Mouse (Mus musculus): ENCODE measurements around the gene Limch1.
A peak's percentile ranks its signal among the peaks of the same experiment; 100 is the strongest.

Limch1 gene

GRCm38 (mm10) chr5:66747761-66748430 is 2.3 kb downstream of the Limch1 start:
- DNase-seq = no peak

GRCm38 (mm10) chr5:66748448-66749115 is 3.0 kb downstream of the Limch1 start:
- peak; percentile 52 for DNase-seq

- DNase-seq = no peak
Measured at GRCm38 (mm10) chr5:66750641-66751040, 5.0 kb downstream of the Limch1 start.

DNA sequence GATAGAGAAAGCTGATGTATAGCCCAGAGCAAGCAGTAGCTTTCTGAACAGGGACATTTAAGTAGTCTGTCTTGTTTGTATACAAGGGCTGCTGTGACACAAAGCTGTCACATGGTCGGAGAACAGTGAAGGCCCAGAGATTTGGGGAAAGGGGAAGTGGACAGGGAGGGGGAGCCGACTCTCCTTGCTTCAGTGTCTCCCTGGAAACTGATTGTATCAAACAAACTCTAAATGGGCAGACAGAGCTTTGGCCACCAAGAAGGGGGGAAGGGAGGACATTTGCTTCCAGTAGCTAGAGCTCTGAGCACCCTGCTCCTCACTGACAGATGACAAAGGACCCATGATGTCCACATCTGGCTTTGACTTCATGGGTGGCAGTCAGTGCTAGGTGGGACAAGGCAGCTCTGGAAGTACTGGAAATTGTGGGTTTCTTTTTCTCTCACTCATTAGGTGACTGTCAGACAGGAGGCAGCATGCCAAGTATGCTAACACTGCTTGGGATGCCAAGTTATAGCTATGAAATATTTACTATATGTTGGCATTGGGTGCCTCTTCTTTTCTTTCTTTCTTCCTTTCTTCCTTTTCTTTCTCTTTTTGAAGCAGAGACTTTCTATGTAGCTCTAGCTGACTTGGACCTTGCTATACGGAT is 5.8 kb downstream of the Limch1 start:
- no peak for DNase-seq

- no peak for DNase-seq
Measured at GRCm38 (mm10) chr5:66753620-66754019, 8.0 kb downstream of the Limch1 start.

DNA sequence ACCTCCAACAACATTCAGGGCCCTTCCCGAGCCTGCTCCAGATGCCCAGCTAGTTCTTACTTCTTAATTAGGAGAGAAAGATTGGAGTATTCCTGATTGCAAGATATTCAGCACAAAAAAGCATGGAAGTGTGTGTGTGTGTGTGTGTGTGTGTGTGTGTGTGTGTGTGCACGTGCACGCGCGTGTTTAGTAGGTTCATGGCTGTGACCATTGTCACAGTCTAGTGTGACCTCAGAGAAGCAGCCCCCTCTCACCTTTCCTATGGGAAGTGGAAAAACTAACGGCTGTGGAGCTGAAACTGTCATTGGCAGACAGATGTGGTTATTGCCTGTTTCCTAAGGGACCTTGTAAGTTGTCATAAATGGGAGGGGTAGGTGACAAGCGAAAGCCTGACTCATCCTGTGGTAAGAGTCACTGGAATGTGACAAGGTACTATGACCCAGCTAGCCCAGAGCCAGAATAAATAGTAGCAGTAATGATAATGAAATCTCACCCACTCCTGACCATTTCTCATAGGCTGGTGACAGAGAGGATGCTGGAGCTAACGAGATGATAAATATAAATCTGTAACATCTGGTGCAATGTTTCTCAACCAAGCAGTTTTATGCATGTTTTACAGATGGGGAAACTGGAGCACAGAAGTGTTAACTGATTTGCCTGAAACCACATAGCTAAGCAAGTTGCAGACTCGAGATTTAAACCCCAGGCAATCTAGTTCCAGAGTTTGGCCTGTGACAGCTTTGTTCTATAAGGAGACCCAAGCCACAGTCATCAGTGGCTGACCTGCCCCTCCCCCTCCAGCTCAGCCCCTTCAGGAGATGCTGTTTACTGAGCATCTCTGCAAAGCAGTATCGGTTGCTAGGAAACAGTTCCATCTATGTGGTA is 11.4 kb downstream of the Limch1 start:
- DNase-seq = no peak

- no peak for DNase-seq
Measured at GRCm38 (mm10) chr5:66757706-66758237, 12.1 kb downstream of the Limch1 start.

DNA sequence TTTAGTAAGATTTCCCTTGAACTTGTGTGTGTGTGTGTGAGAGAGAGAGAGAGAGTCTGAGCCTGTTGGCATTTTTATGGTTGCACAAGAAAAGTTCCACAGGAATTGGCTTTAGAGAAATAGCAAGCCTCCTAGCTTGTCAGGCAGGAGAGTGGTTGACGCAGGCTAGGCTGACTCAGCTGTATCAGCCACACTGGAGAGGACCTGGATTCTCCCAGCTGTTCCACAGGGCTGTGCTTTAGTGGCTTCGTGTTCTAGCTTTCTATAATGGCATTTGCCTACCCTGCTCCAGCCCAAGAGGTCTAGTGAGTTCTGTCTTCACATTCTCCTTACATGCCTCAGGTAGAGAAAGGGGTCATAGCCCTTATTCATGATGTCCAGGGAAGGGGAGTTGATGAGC is 13.7 kb downstream of the Limch1 start:
- DNase-seq = no peak

GRCm38 (mm10) chr5:66760747-66761146 is 15.1 kb downstream of the Limch1 start:
- no peak for DNase-seq

DNA sequence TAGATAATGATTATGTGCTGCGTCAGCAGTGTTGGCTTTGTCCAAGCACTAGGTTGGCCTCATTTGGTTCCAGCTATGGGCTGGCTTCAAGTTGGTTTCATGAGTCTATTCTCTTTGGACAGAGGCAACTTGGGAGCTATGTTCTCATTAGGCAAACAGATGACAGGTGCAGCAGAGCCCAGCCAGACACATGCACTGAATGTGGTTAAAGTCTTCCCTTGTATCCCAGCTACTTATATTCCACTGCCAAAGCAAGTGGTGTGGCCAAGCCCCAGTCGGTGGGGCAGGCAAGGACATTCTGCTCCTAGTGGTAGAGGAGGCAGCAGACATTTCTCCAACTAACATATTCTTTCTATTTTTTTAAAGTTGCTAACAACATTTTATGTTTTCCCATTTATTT is 16.4 kb downstream of the Limch1 start:
- no peak for DNase-seq

- no peak for DNase-seq
Measured at GRCm38 (mm10) chr5:66764129-66764528, 18.5 kb downstream of the Limch1 start.

DNA sequence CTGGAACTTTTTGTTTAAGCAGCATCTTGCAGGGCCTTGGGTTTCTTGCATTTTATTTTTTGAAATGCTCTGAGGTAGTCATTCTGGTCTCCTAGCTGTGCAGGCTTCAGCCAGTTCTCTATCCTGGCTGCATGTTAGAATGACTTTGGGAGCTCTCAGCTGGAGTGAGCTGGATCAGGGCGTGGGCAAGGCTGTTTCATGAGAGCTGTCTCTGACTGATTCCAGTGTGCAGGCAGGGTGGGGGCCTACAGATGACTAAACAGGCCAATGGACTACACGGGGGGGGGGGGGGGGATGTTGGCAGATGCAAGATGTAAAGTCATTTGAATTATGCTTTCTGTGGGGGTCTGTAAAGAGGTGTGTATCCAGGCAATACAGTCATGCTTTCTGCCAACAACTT is 20.3 kb downstream of the Limch1 start:
- no peak for DNase-seq

GRCm38 (mm10) chr5:66768034-66768433 is 22.4 kb downstream of the Limch1 start:
- no peak for DNase-seq

DNA sequence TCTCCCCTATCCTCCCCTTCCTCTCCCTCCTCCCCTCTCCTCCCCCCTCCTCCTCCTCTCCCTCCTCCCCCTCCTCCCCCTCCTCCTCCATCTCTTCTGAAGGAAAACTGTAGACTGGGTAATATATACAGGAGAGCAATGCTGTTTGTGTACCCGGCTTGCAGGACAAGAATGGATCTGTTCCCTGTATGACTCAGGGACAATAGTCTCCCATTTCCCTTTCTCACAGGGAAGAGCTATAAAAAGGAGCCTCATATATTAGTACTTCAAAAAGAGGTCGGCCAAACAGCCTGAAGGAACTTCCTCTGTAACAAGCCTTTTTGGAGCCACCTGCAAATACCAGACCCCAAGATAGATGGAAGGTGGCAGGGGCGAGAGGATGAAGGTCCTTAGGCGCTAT is 23.4 kb downstream of the Limch1 start:
- DNase-seq = no peak

- DNase-seq = no peak
Measured at GRCm38 (mm10) chr5:66769558-66769957, 23.9 kb downstream of the Limch1 start.

DNA sequence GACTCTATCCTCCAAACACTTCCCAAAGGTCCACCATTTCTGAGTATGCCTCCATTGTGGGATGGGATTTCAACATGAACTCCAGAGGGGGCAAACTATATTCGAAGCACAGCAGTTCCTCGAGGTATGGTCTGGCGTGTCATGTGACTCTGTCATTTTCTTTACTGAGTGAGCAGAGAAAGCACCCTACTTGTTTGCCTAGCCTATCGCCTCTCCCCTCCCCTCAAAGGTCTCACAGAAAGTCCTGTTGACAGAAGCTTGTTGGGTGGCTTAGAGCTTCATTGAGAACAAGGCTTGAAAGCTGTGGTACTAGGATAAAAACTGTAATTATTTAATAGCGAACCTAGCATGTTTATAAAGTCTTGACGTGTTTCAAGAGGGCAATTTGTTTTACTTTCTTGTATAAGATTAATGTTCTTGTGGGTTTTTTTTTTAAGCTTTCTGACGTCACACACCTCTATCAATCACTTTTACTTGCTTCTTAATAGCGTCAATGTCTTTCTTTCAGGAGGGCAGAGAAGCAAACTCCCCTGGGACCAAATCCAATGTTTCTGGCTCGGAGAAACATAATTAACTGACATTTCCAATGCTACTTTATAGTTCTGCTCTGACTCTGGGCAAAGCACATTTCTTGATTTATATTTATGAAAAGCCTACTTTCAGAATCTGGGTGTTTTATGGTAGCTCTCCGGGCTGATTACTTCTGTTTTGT is 32.5 kb downstream of the Limch1 start:
- DNase-seq = no peak

DNA sequence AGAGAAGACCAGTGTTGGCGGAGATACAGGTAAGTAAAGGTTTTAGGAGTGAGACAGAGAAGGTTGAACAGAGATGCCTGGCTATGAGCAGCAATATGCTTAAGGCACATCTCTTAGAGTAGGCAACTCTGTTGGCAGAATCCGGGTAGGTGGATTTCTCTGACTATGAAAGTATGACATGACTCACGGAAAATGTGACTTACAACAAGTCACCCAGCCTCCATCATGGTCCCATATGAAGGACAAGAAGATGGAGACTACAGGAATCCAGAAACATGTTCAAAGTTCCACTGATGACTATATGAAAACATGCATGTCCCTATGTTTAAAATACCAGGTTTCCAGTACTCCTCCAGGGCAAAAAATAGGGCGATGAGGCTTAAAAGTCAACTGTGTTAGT is 34.7 kb downstream of the Limch1 start:
- DNase-seq = no peak

DNA sequence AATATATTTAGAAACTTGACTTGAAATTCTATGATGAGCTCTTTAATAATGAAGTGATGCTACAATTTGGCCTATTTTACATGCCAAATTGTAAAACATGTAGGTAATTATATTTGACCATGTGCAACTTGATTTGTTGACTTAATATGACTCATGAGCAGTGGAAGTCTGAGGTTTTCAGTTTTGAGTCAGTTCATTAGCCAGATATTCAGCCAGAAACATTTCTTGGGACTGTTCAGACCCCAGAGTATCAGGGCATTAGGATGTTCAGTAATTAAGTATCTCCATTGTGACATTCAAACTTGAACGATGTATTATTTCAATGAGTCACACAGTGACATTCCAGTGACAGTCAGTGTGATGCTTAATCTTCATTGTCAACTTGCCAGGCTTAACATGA is 35.9 kb downstream of the Limch1 start:
- DNase-seq = no peak

- DNase-seq = no peak
Measured at GRCm38 (mm10) chr5:66782851-66783250, 37.2 kb downstream of the Limch1 start.

DNA sequence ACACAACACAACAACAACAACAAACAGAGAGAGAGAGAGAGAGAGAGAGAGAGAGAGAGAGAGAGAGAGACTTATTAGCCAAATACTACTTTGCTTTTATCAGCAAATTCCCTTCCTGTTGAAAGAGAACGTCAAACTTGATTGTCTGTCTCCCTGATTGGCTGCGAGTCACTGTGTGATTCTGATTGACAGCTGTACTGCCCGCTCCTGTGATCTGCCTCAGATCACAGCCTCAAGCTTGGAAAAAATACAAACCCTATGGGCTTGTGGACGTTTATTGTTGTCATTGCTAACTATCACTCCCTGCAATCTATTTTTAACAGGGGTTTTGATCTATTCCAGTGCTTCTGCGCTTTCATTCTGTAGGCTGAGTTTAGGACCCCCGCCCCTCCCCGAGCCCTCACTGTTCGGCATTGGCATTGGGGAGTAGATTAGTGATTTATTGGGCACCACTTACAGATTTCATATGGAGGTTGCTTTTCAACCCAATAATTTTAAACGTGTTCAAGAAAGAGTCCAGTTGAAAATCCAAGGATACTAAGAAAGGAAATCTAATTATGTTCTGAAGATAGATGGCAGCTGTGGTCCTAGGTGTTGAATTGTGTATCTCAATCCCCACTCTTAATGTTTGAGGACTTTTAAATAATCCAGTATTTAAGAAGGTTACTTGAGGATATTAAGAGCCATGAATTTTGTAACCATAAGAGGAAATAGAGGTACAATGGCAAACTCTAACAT is 39.2 kb downstream of the Limch1 start:
- DNase-seq = no peak

DNA sequence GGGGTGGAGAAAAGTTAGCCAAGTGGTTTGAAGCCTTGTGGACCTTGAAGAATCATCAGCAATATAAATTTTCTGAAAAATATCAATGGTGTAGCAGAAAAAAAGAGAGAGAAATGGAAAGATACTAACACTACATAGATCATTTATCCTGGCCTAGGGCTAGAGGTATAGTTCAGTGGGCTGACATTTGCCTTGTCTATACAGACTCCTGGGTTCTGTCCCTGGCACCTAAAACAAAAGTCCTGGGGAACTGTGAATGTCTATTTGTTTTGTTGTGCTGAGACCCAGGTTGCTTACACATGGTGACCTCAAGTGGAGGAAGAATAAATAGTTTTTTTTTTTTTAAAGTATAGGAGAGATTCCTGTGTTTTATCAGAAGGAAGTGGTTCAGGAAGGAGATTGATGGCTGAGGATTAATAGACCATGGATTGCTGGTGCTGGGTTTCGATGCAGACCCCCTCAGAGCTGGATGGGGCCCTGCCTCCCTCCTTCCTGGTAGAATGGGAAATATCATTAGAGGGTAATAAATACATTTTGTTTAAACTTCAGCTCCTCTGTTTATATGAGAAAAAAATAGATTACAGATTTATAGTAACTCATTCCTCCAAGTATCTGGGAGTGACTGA is 40.5 kb downstream of the Limch1 start:
- no peak for DNase-seq

Data from kidney, adult 11 months (tissue).